Mouse (Mus musculus) kidney, embryonic 15.5 days (tissue): ENCODE measurements at regions not wholly inside any gene's neighbourhood (a gene's known extent, or its start where the extent isn't known, plus 50 kb on each side); places are given as distances from the start of the nearest gene placed in this dataset.

ENCODE experiments used
- ATAC-seq: fragments of 200-750 bp; cut with Nextera tagmentation; replicated peaks from 2 replicates; pipeline ENCODE4 v1.8.0; 2017; ENCODE audit warnings: moderate TSS enrichment; ENCODE audit not compliant: low FRiP score
- H3K27ac ChIP-seq: fragments of 300-500 bp; sonication (generic); 2 replicates; pipeline ENCODE4 v1.5.1; 2015; ENCODE audit warnings: mild to moderate bottlenecking, inconsistent platforms
- H3K27me3 ChIP-seq: fragments of 300-500 bp; sonication (generic); 2 replicates; pipeline ENCODE4 v1.6.1; 2015; ENCODE audit warnings: inconsistent platforms
- H3K36me3 ChIP-seq: fragments of 300-500 bp; sonication (generic); 2 replicates; pipeline ENCODE4 v1.6.1; 2015; ENCODE audit warnings: inconsistent platforms
- H3K4me1 ChIP-seq: fragments of 300-500 bp; sonication (generic); 2 replicates; pipeline ENCODE4 v1.6.1; 2015; ENCODE audit warnings: inconsistent platforms
- H3K4me2 ChIP-seq: fragments of 300-500 bp; sonication (generic); 2 replicates; pipeline ENCODE4 v1.6.1; 2015; ENCODE audit warnings: moderate library complexity, mild to moderate bottlenecking, inconsistent platforms
- H3K4me3 ChIP-seq: fragments of 300-500 bp; sonication (generic); replicated peaks from 2 replicates; pipeline ENCODE4 v1.5.1; 2015; ENCODE audit warnings: mild to moderate bottlenecking, inconsistent platforms
- H3K9ac ChIP-seq: fragments of 300-500 bp; sonication (generic); 2 replicates; pipeline ENCODE4 v1.6.1; 2015; ENCODE audit warnings: mild to moderate bottlenecking, inconsistent platforms
- H3K9me3 ChIP-seq: fragments of 300-500 bp; sonication (generic); replicated peaks from 2 replicates; pipeline ENCODE4 v1.6.1; 2016; ENCODE audit warnings: inconsistent platforms
- WGBS: fragments of 180-500 bp; shearing (Covaris S2); methylation state at CpG from one replicate; pipeline ENCODE4 v1.1.7; 2015; ENCODE audit warnings: mixed read lengths; 5-methylcytosine and 5-hydroxymethylcytosine counted together

- Histone ChIP-seq H3K36me3 (no peaks in the 10 kb centered on the region), H3K27me3 (no peaks in the 10 kb centered on the region), H3K4me3 (no peak overlapping the region), H3K27ac (no peak overlapping the region), H3K9me3 (no peaks in the 10 kb centered on the region), H3K4me1 (no peaks in the 10 kb centered on the region), H3K9ac (no peak overlapping the region), H3K4me2 (no peak overlapping the region)
- no peak for ATAC-seq
Measured at GRCm38 (mm10) chr14:58375056-58375455, 304.7 kb downstream of the Fgf9 start.

GRCm38 (mm10) chr14:58356824-58357223, 286.5 kb downstream of the Fgf9 start:
- Histone ChIP-seq H3K27ac (no peak overlapping the region), H3K27me3 (no peaks in the 10 kb centered on the region), H3K4me3 (no peak overlapping the region), H3K4me2 (no peak overlapping the region), H3K9me3 (no peaks in the 10 kb centered on the region), H3K36me3 (no peaks in the 10 kb centered on the region), H3K4me1 (no peaks in the 10 kb centered on the region), H3K9ac (no peak overlapping the region)
- no peak for ATAC-seq
- 90% methylated on average over 2 of the region's 2 CpGs for WGBS

- Histone ChIP-seq H3K4me2 (no peak overlapping the region), H3K9ac (no peak overlapping the region), H3K27ac (no peak overlapping the region), H3K4me3 (no peak overlapping the region), H3K9me3 (no peaks in the 10 kb centered on the region), H3K36me3 (no peaks in the 10 kb centered on the region), H3K27me3 (no peaks in the 10 kb centered on the region), H3K4me1 (no peaks in the 10 kb centered on the region)
- ATAC-seq: no peak
Measured at GRCm38 (mm10) chr14:58352986-58353385, 282.6 kb downstream of the Fgf9 start.

- Histone ChIP-seq H3K9me3 (0 out of 2 replicates have a peak, but pooled peaks cover 4% of the 10 kb centered on the region), H3K4me2 (no peak overlapping the region), H3K4me3 (no peak overlapping the region), H3K4me1 (no peaks in the 10 kb centered on the region), H3K9ac (no peak overlapping the region), H3K36me3 (no peaks in the 10 kb centered on the region), H3K27ac (no peak overlapping the region), H3K27me3 (no peaks in the 10 kb centered on the region)
- 91% methylated on average over 14 of the region's 14 CpGs for WGBS
- no peak for ATAC-seq
Measured at GRCm38 (mm10) chr14:58336148-58336547, 265.8 kb downstream of the Fgf9 start.

- Histone ChIP-seq H3K27me3 (no peaks in the 10 kb centered on the region), H3K36me3 (no peaks in the 10 kb centered on the region), H3K9me3 (no peaks in the 10 kb centered on the region), H3K27ac (no peak overlapping the region), H3K9ac (no peak overlapping the region), H3K4me3 (no peak overlapping the region), H3K4me2 (no peak overlapping the region), H3K4me1 (no peaks in the 10 kb centered on the region)
- 66% methylated on average over 6 of the region's 6 CpGs for WGBS
- no peak for ATAC-seq
Measured at GRCm38 (mm10) chr14:58323164-58323563, 252.8 kb downstream of the Fgf9 start.

- no peak for ATAC-seq
- no peaks in the 10 kb centered on the region for H3K4me1 ChIP-seq
Measured at GRCm38 (mm10) chr14:58322461-58322860, 252.1 kb downstream of the Fgf9 start.

GRCm38 (mm10) chr14:58321875-58322274, 251.5 kb downstream of the Fgf9 start:
- Histone ChIP-seq H3K9ac (no peak overlapping the region), H3K4me3 (no peak overlapping the region), H3K36me3 (no peaks in the 10 kb centered on the region), H3K4me2 (no peak overlapping the region), H3K27ac (no peak overlapping the region), H3K27me3 (no peaks in the 10 kb centered on the region), H3K9me3 (no peaks in the 10 kb centered on the region), H3K4me1 (no peaks in the 10 kb centered on the region)
- no peak for ATAC-seq
- 57% methylated on average over 10 of the region's 10 CpGs for WGBS

More at GRCm38 (mm10) chr14:58322461-58322860, 252.1 kb downstream of the Fgf9 start:
- no peak overlapping the region for H3K4me2 ChIP-seq
- no peak overlapping the region for H3K9ac ChIP-seq
- no peaks in the 10 kb centered on the region for H3K27me3 ChIP-seq
- H3K9me3 ChIP-seq: no peaks in the 10 kb centered on the region
- H3K27ac ChIP-seq: no peak overlapping the region
- no peaks in the 10 kb centered on the region for H3K36me3 ChIP-seq
- H3K4me3 ChIP-seq: no peak overlapping the region
- 73% methylated on average over 4 of the region's 4 CpGs for WGBS

GRCm38 (mm10) chr14:58321234-58321633, 250.9 kb downstream of the Fgf9 start:
- no peak overlapping the region for H3K9ac ChIP-seq
- no peaks in the 10 kb centered on the region for H3K27me3 ChIP-seq
- no peak overlapping the region for H3K4me3 ChIP-seq
- no peaks in the 10 kb centered on the region for H3K36me3 ChIP-seq
- no peaks in the 10 kb centered on the region for H3K9me3 ChIP-seq
- ATAC-seq: no peak
- H3K4me1 ChIP-seq: no peaks in the 10 kb centered on the region
- no peak overlapping the region for H3K4me2 ChIP-seq
- no peak overlapping the region for H3K27ac ChIP-seq
- 82% methylated on average over 5 of the region's 5 CpGs for WGBS

GRCm38 (mm10) chr14:58317640-58318039, 247.3 kb downstream of the Fgf9 start:
- WGBS: 79% methylated on average over 3 of the region's 3 CpGs
- H3K27me3 ChIP-seq: no peaks in the 10 kb centered on the region
- no peak overlapping the region for H3K9ac ChIP-seq

GRCm38 (mm10) chr14:58317231-58317630, 246.9 kb downstream of the Fgf9 start:
- WGBS: 63% methylated on average over 4 of the region's 4 CpGs
- H3K4me1 ChIP-seq: no peaks in the 10 kb centered on the region
- no peak overlapping the region for H3K9ac ChIP-seq
- ATAC-seq: no peak
- H3K27ac ChIP-seq: no peak overlapping the region
- no peaks in the 10 kb centered on the region for H3K27me3 ChIP-seq
- H3K4me2 ChIP-seq: no peak overlapping the region
- no peaks in the 10 kb centered on the region for H3K9me3 ChIP-seq
- no peak overlapping the region for H3K4me3 ChIP-seq
- no peaks in the 10 kb centered on the region for H3K36me3 ChIP-seq

More at GRCm38 (mm10) chr14:58317640-58318039, 247.3 kb downstream of the Fgf9 start:
- Histone ChIP-seq H3K4me3 (no peak overlapping the region), H3K4me1 (no peaks in the 10 kb centered on the region), H3K9me3 (no peaks in the 10 kb centered on the region), H3K27ac (0 out of 2 replicates have a peak overlapping the region, but pooled peaks have one; percentile 2), H3K36me3 (no peaks in the 10 kb centered on the region), H3K4me2 (no peak overlapping the region)
- no peak for ATAC-seq

GRCm38 (mm10) chr14:58307695-58308094, 237.3 kb downstream of the Fgf9 start:
- H3K36me3 ChIP-seq: no peaks in the 10 kb centered on the region
- H3K27me3 ChIP-seq: no peaks in the 10 kb centered on the region
- no peak overlapping the region for H3K4me3 ChIP-seq
- ATAC-seq: no peak
- H3K9ac ChIP-seq: no peak overlapping the region
- no peak overlapping the region for H3K27ac ChIP-seq
- WGBS: 93% methylated on average over 6 of the region's 6 CpGs
- H3K9me3 ChIP-seq: no peaks in the 10 kb centered on the region
- no peaks in the 10 kb centered on the region for H3K4me1 ChIP-seq
- H3K4me2 ChIP-seq: no peak overlapping the region

- no peak for ATAC-seq
- WGBS: 86% methylated on average over 11 of the region's 11 CpGs
- H3K27me3 ChIP-seq: no peaks in the 10 kb centered on the region
Measured at GRCm38 (mm10) chr14:58306832-58307521, 236.6 kb downstream of the Fgf9 start.

GRCm38 (mm10) chr14:58300411-58300887, 230.1 kb downstream of the Fgf9 start:
- Histone ChIP-seq H3K27ac (peak overlapping the region; percentile 18; the same call in 1 of the 2 replicates), H3K4me3 (no peak overlapping the region), H3K4me1 (peaks cover 9% of the 10 kb centered on the region), H3K9ac (no peak overlapping the region), H3K9me3 (no peaks in the 10 kb centered on the region), H3K27me3 (no peaks in the 10 kb centered on the region), H3K36me3 (no peaks in the 10 kb centered on the region), H3K4me2 (no peak overlapping the region)
- WGBS: 44% methylated on average over 10 of the region's 10 CpGs
- ATAC-seq: peak; percentile 60; the same call in 1 of the 2 replicates

More at GRCm38 (mm10) chr14:58306832-58307521, 236.6 kb downstream of the Fgf9 start:
- Histone ChIP-seq H3K4me2 (no peak overlapping the region), H3K9ac (no peak overlapping the region), H3K27ac (no peak overlapping the region), H3K9me3 (no peaks in the 10 kb centered on the region), H3K4me1 (no peaks in the 10 kb centered on the region), H3K36me3 (no peaks in the 10 kb centered on the region), H3K4me3 (no peak overlapping the region)
